Mouse (Mus musculus): Measurements from ENCODE around the gene Spata46. TPM values are rescaled to one million over a fixed set of nuclear protein-coding genes. Genes with fewer than 3 reads are reported as not detected.

Spata46 gene
- polyA plus RNA-seq (2017; shearing (Covaris generic)): 0.68 TPM

GRCm38 (mm10) chr1:170308503-170308902, at the start of gene Spata46:
Gene Spata46 (plus strand): TSS chr1:170308803.

GRCm38 (mm10) chr1:170277016-170277415, 31.6 kb upstream of the Spata46 start, which contains the start of gene Sh2d1b1:
Gene Sh2d1b1 (plus strand): TSS chr1:170277320.

GRCm38 (mm10) chr1:170306232-170306631, 2.4 kb upstream of the Spata46 start, which contains the start of gene Gm7694:
Gene Gm7694 (minus strand): TSS chr1:170306332.

Other genes with a start within 250 kb of the Spata46 start
- 0.41 TPM for gene Ddr2, start 198.0 kb upstream of the Spata46 start, polyA plus RNA-seq (2017; shearing (Covaris generic))
- gene Uap1, start 133.8 kb upstream of the Spata46 start, polyA plus RNA-seq (2017; shearing (Covaris generic)): 67.3 TPM
- gene Uhmk1, start 93.4 kb upstream of the Spata46 start, polyA plus RNA-seq (2017; shearing (Covaris generic)): 42.3 TPM
- gene Sh2d1b2, start 76.1 kb upstream of the Spata46 start, polyA plus RNA-seq (2017; shearing (Covaris generic)): not detected
- not detected for gene Sh2d1b1, start 31.5 kb upstream of the Spata46 start, polyA plus RNA-seq (2017; shearing (Covaris generic))
- not detected for gene Gm7694, start 2.5 kb upstream of the Spata46 start, polyA plus RNA-seq (2017; shearing (Covaris generic))

Measured in effector memory CD4-positive, alpha-beta T cell, adult 7 months (primary cell).